Mouse (Mus musculus) left cerebral cortex, adult 18-20 months (tissue): ENCODE measurements around the gene Gm10447. TPM values are rescaled to one million over a fixed set of nuclear protein-coding genes. Genes with fewer than 3 reads are reported as not detected.
A peak's percentile ranks its signal among the peaks of the same experiment; 100 is the strongest.

Source experiments
- DNase-seq, 2 experiments: peaks; one replicate each; pipeline ENCODE4 v3.0.0; 2021 to 2022; ENCODE audit warnings: low spot score in 2 of 2, mixed read lengths in 1 of 2
- total RNA-seq, 2 experiments: library from RNA; stranded (reverse); gene quantifications; 2 replicates each; pipeline ENCODE4 v1.2.3; 2021

Gm10447 gene
- total RNA-seq, 2 experiments from 2014 or later: 0.14 to 0.26 TPM

DNA sequence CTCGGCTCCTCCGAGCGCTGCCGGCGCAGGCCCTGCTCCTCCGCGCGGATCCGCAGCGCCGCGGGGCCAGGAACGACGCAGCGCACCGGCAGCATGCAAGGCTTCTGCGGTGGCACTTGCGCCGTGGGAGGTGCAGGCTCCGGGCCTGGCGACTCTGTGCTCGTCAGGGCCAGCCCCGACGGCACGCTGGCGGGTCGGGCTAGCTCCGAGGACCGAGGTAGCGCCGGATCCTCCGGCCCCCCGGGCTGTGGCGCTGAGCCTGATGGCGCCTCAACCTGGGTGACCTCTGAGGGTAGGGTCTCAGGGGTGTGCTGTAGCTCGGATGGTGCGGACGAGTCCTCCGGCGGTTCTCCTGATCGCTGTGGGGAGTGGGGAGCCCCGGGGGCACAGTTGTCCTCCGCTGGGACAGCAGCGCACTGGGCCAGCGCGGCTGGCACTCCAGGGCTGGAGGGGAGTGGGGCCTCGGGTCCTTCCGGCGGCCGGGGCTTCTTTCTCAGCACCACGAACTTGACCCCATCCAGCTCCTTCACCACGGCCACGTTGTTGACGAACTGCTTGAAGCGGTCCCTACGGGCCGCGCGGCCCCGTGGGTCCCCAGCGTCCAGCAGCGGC is 22.4 kb upstream of the Gm10447 start:
- peak in 1 of 2 experiments; percentile 60 for DNase-seq

DNA sequence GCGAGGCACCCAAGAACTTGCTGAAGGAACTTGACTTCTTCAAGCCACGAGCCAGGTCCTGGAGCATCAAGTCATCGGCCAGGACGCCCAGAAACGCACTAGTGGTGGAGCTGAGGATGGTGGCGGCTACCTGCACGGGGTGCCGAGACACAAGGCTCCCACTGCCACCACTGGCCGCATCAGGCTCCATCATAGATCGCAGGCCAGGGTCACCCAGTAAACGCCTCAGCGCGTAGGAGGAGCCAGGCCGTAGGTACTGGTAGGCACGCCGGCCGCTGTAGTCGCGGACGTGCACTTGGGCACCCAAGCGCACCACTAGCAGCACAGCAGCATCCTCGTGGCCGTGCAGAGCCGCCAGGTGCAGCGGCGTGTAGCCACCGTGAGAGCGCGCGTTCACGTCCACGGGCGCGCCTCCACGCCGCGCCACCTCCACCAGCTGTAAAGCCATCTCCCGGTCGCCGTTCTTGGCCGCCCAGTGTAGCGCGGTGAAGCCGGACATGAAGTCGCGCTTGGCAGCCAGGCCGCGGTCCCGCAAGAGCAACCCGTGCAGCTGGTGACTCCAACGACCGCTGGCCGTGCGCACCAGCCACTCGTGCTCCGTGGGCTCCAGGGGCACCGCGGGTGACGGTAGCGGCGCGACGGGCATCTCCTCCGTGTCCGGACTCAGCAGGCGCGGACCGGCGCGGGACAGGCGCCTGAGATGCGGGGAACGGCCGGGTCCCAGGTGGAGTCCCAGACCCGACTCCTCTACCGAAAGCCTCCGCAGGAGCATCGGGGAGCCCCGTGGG is 21.7 kb upstream of the Gm10447 start:
- peak in 1 of 2 experiments; percentile 45 for DNase-seq

DNA sequence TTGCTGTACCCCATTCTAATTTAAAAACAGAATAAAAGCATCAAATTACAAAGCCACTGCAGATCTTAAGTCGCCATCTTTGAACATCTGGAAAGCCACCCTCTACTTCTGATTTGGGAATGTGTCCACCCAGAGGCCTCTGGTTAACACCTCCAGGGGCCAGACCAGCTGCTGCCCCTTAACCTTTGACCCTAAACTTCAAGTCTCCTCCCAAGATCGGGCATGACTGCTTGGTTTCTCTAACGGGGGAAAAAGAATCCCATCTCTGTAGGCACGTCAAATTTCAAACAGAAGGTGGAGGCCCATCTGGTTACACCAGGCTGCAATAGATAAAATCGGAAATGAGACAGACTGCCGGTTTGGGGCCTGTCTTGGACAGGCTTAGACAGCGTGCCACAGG is 20.9 kb upstream of the Gm10447 start:
- no peak for DNase-seq

DNA sequence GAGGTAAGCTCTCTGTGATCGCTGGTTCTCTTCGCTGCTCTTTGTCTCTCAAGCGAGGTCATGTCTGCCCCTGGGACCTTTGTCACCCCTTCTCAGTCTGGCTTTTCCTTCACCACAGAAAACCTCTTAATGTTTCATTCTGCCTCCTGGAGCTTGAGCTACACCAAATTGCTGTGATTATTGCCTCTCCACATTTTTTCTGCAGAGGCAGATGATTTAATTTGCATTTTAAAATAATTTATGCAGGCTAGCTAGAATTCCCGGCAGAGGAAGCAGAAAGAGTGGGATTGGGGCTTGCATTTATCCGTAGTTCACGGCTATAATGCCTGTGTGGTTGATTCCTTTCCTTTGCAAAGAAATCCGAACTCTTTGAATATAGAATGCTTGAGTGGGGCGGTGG is 18.7 kb upstream of the Gm10447 start:
- DNase-seq: peak in 1 of 2 experiments; percentile 18

DNA sequence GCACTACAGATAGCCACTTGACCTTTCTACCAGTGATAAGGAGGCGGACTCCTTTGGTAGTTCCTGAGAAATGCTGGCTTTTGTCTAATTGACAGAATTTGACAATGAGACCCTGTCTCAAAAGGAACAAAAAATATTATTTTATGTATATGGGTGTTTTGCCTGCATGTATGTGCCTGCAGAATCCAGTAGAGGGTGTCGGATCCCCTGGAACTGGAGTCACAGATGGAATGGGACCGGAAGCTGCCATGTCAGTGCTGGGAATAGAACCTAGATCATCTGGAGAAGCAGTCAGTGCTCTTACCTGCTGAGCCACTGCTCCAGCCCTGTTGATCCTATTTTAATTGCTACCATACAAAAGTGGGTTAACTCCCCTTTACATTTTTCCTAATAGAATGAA is 15.8 kb upstream of the Gm10447 start:
- no peak for DNase-seq

DNA sequence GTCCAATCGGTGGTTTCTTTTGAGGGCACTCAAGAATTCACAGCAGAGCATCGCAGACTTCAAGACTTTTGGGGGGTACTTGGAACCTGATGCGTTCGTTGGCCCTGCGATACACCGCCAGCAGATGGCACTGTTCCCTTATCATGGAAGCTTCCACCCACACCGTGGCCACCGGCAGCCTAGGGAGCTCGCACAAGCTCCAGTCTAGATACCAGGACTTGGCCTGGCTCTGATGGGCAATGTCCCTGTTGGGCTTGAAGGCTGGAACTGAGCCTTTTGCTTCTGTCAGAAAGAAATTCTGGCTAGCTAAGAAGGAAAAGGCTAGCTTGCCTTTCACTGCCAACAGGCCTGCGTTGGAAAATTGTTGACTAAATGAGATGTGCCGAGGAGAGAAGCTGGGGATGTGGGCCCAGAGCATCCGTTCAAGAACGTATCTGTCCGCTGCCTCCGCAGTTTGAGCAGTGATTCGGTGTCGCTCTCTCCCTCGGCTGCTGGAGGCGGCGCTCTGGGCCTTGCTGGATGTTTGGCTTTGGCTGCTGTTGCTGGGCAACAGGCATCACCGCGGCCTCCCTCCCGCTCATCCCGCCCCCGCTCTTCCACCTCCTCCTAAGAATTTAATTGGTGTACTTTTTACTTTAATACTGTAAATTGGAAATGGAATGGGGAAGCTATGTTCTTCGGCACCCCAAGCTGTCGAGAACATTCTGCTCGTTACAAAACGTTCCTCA is 13.2 kb upstream of the Gm10447 start, which contains the start of gene Gm9837:
Gene Gm9837 (minus strand): TSS at position 512 of the 728 bp plus-strand sequence.
- peak; percentile 93 to 97 for DNase-seq

DNA sequence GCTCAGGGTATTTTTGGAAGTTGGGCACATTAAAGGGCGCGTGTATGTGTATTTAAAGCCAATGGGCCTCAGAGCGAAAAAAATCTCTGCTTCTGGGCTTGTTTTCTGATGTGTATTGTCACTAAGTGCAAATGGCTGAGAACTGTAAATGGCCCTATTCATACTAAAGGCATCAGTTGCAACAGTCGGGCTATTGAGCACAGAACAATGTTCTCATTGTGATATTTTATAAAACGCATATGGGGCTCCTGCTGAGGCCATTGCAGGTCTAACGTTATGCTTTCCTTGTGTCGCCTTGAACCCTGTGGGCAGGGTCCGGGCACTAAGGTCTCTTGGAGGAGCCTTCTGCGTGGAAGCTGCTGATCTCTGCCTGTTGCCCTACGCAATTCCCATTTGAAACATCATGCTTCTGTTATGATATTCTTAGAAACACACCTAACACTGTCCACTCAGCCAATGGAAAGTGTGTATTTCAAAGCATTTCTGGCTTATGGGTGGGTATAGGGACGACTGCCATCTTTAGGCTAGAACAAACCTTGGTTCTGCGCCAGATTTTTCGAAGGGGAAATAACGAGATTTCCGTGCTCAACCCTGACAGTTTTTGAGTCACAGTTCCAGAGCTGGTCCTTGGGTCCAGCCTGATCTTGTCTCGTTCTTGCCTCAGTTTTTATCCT is 12.5 kb upstream of the Gm10447 start:
- DNase-seq: peak in 1 of 2 experiments; percentile 57

DNA sequence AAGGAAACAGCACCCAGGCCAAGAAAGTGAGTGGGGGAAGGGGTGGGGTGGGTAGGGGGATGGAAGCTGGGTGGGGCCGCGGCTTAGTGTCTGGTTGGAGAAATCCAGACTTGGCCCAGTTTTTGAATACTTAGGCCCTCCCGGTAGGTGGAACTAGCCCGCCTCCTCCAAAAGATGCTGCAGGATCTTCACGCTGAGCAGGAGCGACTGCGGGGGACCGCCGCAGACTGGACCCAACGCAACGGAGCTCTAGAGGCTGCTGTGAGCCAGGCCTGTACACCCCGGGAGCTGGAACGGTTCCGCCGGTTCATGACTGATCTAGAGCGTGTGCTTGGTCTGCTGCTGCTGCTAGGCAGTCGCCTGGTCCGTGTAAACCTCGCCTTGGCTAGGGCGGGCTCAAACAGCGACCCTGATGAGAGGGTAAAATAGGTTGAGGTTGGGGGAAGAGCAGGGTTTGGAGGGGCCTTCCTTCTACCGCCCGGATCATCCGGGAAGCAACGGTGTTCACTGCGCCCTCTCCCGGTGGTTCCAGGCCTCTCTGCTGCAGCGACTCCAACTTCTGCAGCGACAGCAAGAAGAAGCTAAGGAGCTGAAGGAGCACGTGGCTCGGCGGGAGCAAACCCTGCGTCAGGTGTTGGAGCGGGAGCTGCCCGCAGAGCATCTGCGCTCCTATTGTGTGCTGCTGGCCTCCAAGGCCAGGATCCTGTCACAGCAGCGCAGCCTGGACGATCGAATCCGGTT is 9.5 kb upstream of the Gm10447 start:
- peak; percentile 86 to 89 for DNase-seq

DNA sequence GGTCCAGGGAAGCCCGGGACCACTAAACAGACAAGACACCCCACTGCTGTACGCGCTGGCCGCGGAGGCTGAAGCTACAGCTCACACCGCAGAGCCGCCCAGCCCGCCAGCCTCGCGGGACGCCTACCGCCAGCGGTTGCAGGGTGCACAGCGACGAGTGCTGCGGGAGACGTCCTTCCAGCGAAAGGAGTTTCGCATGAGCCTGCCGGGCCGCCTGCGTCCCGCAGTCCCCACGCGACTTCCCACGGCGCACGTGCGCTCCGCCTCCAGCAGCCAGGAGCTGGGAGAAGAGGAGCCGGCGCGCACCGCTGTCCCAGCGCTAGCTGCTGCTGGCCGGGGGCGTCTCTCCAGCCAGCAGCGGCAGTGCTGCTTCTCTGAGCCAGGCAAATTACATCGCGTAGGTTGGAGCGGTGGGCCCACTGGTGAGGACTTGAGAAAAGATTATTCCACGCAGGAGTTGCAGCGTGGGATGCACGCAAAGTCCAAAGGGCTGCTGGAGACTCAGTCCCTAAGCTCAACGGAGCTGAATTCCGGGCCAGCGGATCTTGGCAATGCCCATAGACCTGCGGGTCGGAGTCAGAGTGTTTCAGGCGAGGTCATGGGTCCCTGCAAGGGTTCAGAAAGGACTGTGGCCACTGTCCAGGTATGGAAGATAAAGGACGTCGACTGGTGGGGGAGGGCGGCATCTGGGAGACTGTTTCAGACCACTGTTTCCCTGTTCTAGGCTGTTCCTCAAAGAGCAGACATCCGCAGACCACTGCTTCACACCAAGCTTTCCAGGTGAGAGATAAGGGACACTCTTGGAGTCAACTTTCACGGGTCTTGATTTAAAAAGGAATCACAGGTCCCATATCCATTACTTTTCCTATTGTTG is 6.9 kb upstream of the Gm10447 start:
- DNase-seq: peak; percentile 69 to 77

DNA sequence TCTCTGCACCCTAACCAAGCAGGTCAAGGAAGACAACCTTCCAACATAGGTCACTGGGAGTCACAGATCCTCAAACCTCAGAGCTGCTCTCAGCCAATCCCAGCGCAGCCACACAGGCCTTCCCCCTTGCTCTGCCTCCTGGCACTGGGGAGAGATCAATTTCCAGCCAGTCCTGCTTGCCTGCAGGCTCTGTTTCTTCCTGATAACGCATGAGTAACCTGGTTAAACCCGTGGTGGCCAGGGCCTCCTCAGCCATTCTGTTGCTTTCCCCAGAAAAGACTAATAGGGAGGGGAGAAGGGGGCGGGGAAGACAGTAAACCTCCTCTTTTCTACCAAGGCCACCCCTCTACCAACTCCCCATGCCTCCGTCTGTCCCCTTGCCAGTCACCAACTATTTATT is 4.8 kb upstream of the Gm10447 start:
- no peak for DNase-seq

DNA sequence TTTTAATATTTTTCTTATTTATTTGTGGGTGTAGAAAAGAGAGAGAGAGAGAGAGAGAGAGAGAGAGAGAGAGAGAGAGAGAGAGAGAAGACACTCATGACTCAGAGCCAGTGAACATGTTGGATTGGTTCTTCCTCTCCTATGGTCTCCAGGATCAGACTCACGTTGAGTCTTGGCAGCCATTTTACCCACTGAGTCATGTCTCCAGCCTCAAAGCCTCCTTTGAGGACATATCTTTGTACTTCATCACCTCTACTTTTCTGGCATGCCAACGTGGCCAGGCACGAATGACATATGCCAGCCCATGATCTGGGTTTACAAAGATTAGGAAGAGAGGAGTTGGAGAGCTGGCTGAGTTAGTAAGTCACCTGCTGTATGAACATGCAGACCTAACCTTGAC is 3.3 kb upstream of the Gm10447 start:
- DNase-seq: no peak

DNA sequence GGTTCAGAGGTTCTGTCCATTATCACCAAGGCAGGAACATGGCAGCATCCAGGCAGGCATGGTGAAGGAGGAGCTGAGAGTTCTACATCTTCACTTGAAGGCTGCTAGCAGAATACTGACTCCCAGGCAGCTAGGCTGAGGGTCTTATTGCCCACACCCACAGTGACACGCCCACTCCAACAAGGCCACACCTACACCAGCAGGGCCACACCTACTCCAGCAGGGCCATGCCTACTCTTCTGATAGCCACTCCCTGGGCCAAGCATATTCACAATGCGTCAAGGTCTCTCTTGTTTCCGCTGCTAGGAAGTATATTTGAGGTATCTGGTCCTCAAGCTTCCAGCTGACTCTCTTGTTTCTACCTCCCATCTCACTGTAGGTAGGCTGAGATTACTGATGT is 2.1 kb upstream of the Gm10447 start:
- no peak for DNase-seq

DNA sequence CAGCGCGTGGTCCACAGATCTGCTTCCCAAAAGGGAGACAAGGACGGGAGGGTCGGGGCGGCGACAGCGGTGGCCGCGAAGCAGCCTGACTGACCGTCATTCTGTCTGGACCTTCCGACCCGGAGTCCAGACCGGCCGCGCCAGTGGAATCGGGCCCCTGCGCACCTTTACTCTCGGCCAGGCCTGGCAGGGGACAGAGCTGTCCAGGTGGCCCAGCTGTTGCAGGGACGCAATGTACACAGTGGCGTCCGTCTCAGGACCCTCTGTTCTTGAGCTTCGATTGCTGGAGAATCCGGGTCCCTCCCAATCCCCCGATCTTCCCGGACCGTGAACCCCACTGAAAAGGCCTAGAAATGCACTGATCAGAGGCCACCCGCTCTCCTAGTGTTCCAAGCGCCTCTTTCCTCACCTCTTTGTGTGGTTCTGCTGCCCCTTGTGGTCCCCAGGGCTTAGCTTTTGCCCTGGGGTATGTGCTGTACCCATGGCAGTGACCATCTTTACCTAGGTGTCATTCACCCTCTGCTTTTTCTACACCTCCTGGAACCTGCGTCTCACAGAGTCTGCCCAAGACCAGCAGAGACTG is 553 bp upstream of the Gm10447 start:
- no peak for DNase-seq

DNA sequence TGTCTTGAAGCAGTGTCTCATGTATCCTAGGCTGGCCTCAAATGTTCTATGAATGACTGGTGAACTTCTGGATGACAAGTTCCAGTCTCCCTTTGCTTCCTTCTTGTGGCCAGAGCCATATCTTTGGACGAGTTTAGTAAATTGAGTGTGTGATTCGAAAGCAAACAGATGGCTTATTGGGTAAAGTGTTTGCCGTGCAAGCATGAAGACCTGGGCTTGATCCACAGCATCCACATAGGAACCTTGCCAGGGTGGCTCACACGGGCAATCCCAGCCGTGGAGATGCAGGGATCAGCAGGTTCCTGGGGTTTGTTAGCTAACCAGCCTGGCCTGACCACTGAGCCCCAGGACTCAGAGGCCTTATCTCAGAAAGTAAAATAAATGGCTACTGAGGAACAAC is 3.9 kb downstream of the Gm10447 start:
- DNase-seq: no peak

DNA sequence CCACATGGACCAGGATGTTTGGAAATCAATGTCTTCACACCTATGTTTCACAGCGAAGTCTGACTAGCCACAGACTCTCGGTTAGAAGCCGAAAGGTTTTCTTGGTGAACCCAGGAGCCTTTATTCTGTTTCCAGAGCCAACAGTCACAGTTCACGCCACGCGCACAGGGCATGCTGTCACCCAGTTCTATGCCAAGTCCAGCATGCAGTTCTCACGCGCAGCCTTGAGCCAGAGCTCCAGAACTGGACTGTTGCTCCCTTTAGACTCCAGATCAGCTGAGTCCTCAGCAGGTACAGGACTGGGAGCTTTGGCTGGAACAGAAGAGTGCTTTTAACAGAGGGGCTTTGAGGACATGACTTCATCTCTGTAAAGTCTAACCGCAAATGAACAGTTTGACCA is 4.5 kb downstream of the Gm10447 start:
- no peak for DNase-seq

DNA sequence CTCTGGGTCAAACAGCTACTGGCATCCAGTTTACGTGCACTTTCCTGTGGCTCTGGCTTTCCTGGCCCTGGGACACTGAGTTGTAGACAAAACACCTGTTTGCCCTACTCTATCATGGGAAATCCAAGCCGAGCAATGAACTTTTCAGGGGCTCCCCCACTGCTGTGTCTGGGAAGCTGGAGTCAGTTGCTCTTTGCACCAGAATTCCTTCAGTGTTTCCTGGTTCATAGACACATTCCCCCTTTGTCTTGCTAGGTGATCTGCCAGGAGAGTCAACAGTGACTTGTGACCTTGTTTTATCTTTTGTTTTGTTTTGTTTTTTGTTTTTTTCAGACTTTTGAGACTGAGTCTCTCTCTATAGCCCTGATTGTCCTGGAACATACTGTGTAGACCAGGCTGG is 5.5 kb downstream of the Gm10447 start:
- no peak for DNase-seq

DNA sequence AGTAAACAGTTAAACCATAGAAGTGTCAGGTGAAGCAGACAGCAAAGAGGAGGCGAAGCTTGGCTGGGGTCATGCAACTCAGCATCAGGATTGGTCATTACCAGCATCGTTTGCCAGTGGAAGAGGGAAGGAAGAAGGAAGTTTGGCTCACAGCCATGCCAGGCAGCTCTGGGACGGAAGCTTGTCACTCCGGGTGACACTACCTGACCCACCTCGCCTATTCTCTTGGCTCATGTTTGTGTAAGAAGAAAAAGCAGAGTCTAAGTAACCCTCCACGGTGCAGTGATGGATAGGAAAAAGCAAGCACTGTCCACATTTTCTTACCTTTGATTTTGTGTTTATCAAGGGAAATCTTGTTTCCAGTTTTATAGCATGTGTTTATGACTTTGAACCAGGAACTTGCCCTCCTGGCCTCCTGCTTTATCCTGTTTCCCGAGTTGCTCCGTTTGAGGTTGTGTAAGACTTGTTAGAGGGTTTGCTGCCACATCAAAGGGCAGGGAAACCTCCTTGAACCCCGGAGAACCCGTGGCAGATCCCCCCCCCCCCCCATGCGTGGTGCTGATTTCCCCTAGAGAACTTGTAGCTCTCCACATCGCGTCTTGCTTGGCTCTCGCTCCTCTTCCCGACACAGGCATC is 6.7 kb downstream of the Gm10447 start:
- DNase-seq: no peak

DNA sequence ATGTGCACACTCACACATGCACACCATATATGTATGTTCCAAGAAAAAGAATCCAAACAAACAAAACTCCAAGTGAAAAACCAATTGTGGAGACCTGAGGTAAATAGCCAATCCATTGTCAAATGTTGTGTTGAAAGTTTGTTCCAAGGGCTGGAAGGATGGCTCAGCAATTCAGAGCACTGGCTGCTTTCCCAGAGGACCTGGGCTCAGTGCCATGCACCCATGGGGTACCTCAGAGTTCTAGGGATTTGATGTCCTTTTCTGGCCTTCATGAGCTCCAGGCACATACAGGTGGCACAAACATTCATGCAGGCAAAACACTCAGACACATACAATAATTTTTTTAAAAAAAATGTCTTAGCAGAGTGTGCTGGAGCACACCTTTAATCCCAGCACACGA is 8.4 kb downstream of the Gm10447 start:
- DNase-seq: no peak

DNA sequence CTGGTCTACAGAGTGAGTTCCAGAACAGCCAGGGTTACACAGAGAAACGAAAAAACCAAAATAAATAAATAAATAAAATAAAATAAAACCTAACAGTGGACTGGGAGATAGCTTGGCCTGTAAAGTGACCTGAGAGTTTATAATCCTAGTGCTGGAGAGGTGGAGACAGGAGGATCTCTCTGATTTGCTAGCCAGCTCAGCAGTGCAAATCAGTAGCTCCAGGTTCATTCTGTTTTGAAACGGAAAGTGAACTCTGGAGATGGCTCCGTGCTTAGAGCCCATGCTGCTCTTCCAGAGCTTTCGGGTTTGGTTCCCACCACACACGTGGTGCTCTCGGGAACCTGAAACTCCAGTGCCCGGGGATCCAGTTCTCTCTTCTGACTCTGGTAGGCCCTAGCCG is 8.9 kb downstream of the Gm10447 start:
- DNase-seq: no peak
